Mouse (Mus musculus) heart, embryonic 14.5 days (tissue): ENCODE measurements around the gene Retreg1. TPM values are rescaled to one million over a fixed set of nuclear protein-coding genes. Genes with fewer than 3 reads are reported as not detected.
A peak's percentile ranks its signal among the peaks of the same experiment; 100 is the strongest.

Experiments used
- ATAC-seq: fragments of 200-750 bp; cut with Nextera tagmentation; 2 replicates; pipeline ENCODE4 v1.8.0; 2017; ENCODE audit warnings: low read depth, moderate TSS enrichment; ENCODE audit not compliant: insufficient number of reproducible peaks, insufficient read depth, low FRiP score
- H3K27ac ChIP-seq, 2 experiments: fragments of 200-500 bp in 1 of 2; fragments of 300-500 bp in 1 of 2; sonication (generic) in 1 of 2; replicated peaks in 1 of 2; 2 replicates each; pipeline ENCODE4 v1.5.1; 2012 to 2014; ENCODE audit warnings: low read depth in 2 of 2, low read length in 2 of 2, control low read depth in 1 of 2, mild to moderate bottlenecking in 1 of 2, mixed read lengths in 1 of 2; ENCODE audit not compliant: control insufficient read depth in 1 of 2, insufficient read depth in 1 of 2
- H3K27me3 ChIP-seq: fragments of 300-500 bp; sonication (generic); 2 replicates; pipeline ENCODE4 v1.6.1; 2014; ENCODE audit warnings: mild to moderate bottlenecking, low read length, control low read depth; ENCODE audit not compliant: control insufficient read depth, insufficient read depth
- H3K36me3 ChIP-seq: fragments of 300-500 bp; sonication (generic); 2 replicates; pipeline ENCODE4 v1.6.1; 2014; ENCODE audit warnings: mild to moderate bottlenecking, control low read depth, low read length, mixed read lengths; ENCODE audit not compliant: control insufficient read depth, insufficient read depth
- H3K4me1 ChIP-seq, 2 experiments: fragments of 200-500 bp in 1 of 2; fragments of 300-500 bp in 1 of 2; sonication (generic) in 1 of 2; 2 replicates each; pipeline ENCODE4 v1.6.1; 2012 to 2014; ENCODE audit warnings: low read length in 2 of 2, control low read depth in 1 of 2, mixed read lengths in 1 of 2; ENCODE audit not compliant: control insufficient read depth in 2 of 2, insufficient read depth in 2 of 2
- H3K4me2 ChIP-seq: fragments of 300-500 bp; sonication (generic); 2 replicates; pipeline ENCODE4 v1.6.1; 2014; ENCODE audit warnings: mild to moderate bottlenecking, low read length
- H3K4me3 ChIP-seq, 2 experiments: fragments of 200-500 bp in 1 of 2; fragments of 300-500 bp in 1 of 2; sonication (generic) in 1 of 2; 2 replicates each; pipeline ENCODE4 v1.5.1; 2012 to 2014; ENCODE audit warnings: low read length in 2 of 2, mild to moderate bottlenecking in 2 of 2, control low read depth in 1 of 2, low read depth in 1 of 2, moderate library complexity in 1 of 2; ENCODE audit not compliant: control insufficient read depth in 1 of 2, insufficient read depth in 1 of 2
- H3K9ac ChIP-seq: fragments of 300-500 bp; sonication (generic); 2 replicates; pipeline ENCODE4 v1.6.1; 2014; ENCODE audit warnings: mild to moderate bottlenecking, low read length
- H3K9me3 ChIP-seq: fragments of 300-500 bp; sonication (generic); 2 replicates; pipeline ENCODE4 v1.6.1; 2016; ENCODE audit warnings: low read length, control low read depth; ENCODE audit not compliant: control insufficient read depth
- WGBS: fragments of 180-500 bp; shearing (Covaris S2); extraction: QIAGEN DNeasy Blood & Tissue Kit; methylation state at CpG from one replicate; pipeline ENCODE4 v1.1.7; 2014; 5-methylcytosine and 5-hydroxymethylcytosine counted together
- polyA plus RNA-seq: library from polyadenylated mRNA; unstranded; fragments of >200 nt; fragmentation: Nextera tagmentation; extraction: Ambion mirVana; gene quantifications from 2 replicates; pipeline ENCODE4 v1.2.1, GENCODE M21; 2014

Gene Retreg1
- polyA plus RNA-seq, 1 experiment from 2014 or later: 76.8 TPM

DNA sequence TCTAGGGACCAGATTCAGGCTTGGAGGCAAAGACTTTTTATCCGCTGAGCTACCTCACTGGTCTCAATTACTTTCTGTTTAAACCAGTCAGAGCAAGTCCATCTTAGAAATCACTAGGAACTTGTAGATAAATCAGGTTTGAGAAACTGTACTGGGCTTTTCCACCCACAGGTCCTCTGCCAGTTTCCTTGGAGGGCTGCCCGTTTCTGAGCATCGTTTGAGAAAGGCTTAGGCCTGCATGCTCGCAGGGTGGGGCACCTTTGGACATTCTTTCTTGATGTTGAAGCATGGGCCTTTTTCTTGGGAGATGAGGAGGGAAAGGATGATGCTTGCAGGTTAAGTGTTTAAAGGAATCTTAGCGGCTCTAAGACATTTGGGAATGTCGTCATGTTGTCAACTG is 77.9 kb downstream of the Retreg1 start:
- no peak overlapping the region for H3K4me2 ChIP-seq
- H3K9me3 ChIP-seq: no peaks in the 10 kb centered on the region
- H3K27ac ChIP-seq: peak overlapping the region; percentile 79 to 85
- no peak overlapping the region for H3K4me3 ChIP-seq
- no peaks in the 10 kb centered on the region for H3K27me3 ChIP-seq
- 91% methylated on average over 6 of the region's 6 CpGs for whole genome bisulfite sequencing
- no peak overlapping the region for H3K9ac ChIP-seq
- no peak for ATAC-seq
- peaks cover 30 to 58% of the 10 kb centered on the region in 2 experiments for H3K4me1 ChIP-seq
- H3K36me3 ChIP-seq: no peaks in the 10 kb centered on the region

DNA sequence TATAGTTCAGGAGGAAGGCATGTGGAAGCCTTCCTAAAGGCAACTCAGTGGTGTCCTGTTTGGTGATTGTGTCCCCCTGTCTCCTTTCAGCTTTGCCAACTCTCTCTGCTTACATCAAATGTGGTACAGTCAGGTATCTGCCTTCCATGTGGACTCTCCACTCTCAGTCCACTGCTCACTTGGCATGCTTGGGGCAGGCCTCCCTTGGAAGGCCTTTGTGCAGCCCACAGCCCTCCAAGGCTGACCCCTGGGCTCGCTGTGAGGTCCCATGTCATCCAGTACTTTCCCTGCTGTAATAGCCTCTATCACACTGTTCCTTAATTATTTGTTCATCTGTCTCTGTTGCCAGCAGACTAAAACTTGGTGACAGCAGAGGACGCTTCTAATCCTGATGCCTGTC is 79.0 kb downstream of the Retreg1 start:
- H3K4me2 ChIP-seq: no peak overlapping the region
- H3K4me3 ChIP-seq: no peak overlapping the region
- peaks cover 25 to 48% of the 10 kb centered on the region in 2 experiments for H3K4me1 ChIP-seq
- no peak for ATAC-seq
- 72% methylated on average over 2 of the region's 2 CpGs for WGBS
- no peaks in the 10 kb centered on the region for H3K36me3 ChIP-seq
- no peaks in the 10 kb centered on the region for H3K9me3 ChIP-seq
- no peaks in the 10 kb centered on the region for H3K27me3 ChIP-seq
- 0 out of 2 replicates have a peak overlapping the region, but pooled peaks have one; percentile 21 for H3K9ac ChIP-seq
- 0 out of 4 replicates have a peak overlapping the region, but pooled peaks of 1 of the 2 experiments have one; percentile 5 for H3K27ac ChIP-seq

- peaks cover 22 to 44% of the 10 kb centered on the region in 2 experiments for H3K4me1 ChIP-seq
- H3K9ac ChIP-seq: no peak overlapping the region
- no peak overlapping the region for H3K4me2 ChIP-seq
- no peaks in the 10 kb centered on the region for H3K36me3 ChIP-seq
- 53% methylated on average over 8 of the region's 8 CpGs for WGBS
- ATAC-seq: no peak
- no peaks in the 10 kb centered on the region for H3K27me3 ChIP-seq
- no peaks in the 10 kb centered on the region for H3K9me3 ChIP-seq
- H3K4me3 ChIP-seq: no peak overlapping the region
- H3K27ac ChIP-seq: no peak overlapping the region
Observed at GRCm38 (mm10) chr15:25923916-25924315, 80.9 kb downstream of the Retreg1 start.

DNA sequence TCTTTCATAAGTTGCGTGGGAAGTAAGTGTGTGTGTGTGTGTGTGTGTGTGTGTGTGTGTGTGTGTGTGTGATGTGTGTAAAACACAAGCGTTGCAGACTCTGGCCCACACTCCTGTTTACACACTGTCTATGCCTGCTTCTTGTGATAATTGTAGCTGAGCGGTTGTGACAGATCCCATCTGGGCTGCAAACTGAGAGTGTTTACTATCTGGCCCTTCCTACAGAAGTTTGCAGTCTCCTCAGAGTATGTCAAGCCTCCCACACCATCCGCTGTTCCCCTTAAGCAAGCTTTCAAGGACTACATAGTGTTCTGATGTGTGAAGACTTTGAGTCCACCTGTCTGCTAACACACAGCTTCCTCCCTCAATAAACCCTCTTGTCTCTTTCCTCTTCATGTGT is 83.2 kb downstream of the Retreg1 start:
- 86% methylated on average over 4 of the region's 4 CpGs for WGBS
- Histone ChIP-seq H3K27me3 (no peaks in the 10 kb centered on the region), H3K27ac (no peak overlapping the region), H3K4me2 (no peak overlapping the region), H3K4me1 (peaks cover 25 to 40% of the 10 kb centered on the region in 2 experiments), H3K36me3 (no peaks in the 10 kb centered on the region), H3K4me3 (no peak overlapping the region), H3K9ac (no peak overlapping the region), H3K9me3 (no peaks in the 10 kb centered on the region)
- ATAC-seq: no peak

- Histone ChIP-seq H3K4me2 (no peak overlapping the region), H3K36me3 (no peaks in the 10 kb centered on the region), H3K27ac (no peak overlapping the region), H3K4me3 (no peak overlapping the region), H3K4me1 (peaks cover 22 to 39% of the 10 kb centered on the region in 2 experiments), H3K9ac (no peak overlapping the region), H3K27me3 (no peaks in the 10 kb centered on the region), H3K9me3 (no peaks in the 10 kb centered on the region)
- ATAC-seq: no peak
- 93% methylated on average over 14 of the region's 14 CpGs for WGBS
Observed at GRCm38 (mm10) chr15:25927106-25927505, 84.1 kb downstream of the Retreg1 start.

DNA sequence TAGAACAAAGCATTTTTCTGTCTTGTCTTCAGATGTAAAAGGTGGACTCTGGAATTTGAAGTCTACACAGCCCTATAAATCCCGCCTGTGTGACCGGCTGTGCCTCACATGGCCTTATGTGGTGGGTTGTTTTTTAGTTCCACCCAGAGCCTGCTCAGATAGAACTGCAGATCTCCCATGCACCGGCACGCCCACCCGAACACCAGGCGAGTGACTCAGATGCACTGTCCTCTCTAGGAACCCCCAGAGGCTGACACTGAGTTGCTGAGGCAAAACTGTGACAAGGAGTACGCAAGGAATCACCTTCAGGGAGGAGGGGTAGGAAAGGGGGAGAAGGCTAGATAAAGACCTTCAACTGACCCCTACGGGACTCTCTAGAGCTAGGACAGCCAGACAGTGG is 85.0 kb downstream of the Retreg1 start:
- no peak for ATAC-seq

DNA sequence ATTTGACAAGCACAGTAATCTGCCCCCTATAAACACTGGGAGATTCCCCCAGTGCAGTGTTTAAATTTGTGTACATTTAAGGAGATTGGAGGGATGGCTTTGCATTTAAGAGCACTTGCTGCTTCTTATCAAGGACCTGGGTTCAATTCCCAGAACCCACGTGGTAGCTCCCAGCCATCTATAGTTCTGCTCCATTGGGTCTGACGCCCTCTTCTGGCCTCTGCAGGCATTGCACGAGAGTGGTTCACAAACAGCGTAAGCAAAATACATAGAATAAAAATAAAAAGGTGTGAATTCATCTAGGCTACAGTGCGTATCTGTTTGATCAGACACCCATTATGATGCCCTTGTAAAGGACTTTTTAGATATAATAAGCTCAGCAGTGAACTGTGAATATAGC is 85.9 kb downstream of the Retreg1 start:
- H3K27me3 ChIP-seq: no peaks in the 10 kb centered on the region
- 66% methylated on average over 5 of the region's 5 CpGs for WGBS
- ATAC-seq: no peak
- H3K36me3 ChIP-seq: no peaks in the 10 kb centered on the region
- peak overlapping the region in 1 of 2 experiments; percentile 39; a peak in 1 of 4 replicates for H3K27ac ChIP-seq
- no peak overlapping the region for H3K4me2 ChIP-seq
- H3K4me3 ChIP-seq: no peak overlapping the region
- H3K9me3 ChIP-seq: no peaks in the 10 kb centered on the region
- no peak overlapping the region for H3K9ac ChIP-seq
- peaks cover 35 to 47% of the 10 kb centered on the region in 2 experiments for H3K4me1 ChIP-seq

More for the DNA sequence above, 85.0 kb downstream of the Retreg1 start:
- no peaks in the 10 kb centered on the region for H3K36me3 ChIP-seq
- H3K27me3 ChIP-seq: no peaks in the 10 kb centered on the region
- H3K4me2 ChIP-seq: no peak overlapping the region
- H3K9ac ChIP-seq: no peak overlapping the region
- H3K4me1 ChIP-seq: peaks cover 29 to 44% of the 10 kb centered on the region in 2 experiments
- no peak overlapping the region for H3K27ac ChIP-seq
- 80% methylated on average over 8 of the region's 8 CpGs for WGBS
- H3K4me3 ChIP-seq: no peak overlapping the region
- H3K9me3 ChIP-seq: no peaks in the 10 kb centered on the region

- H3K4me1 ChIP-seq: peaks cover 35 to 45% of the 10 kb centered on the region in 2 experiments
- H3K4me3 ChIP-seq: no peak overlapping the region
- ATAC-seq: no peak
- peak overlapping the region; percentile 5; the same call in 1 of the 2 replicates for H3K4me2 ChIP-seq
- 0 out of 2 replicates have a peak overlapping the region, but pooled peaks have one; percentile 46 for H3K9ac ChIP-seq
- H3K27ac ChIP-seq: peak overlapping the region; percentile 39 to 47
- H3K27me3 ChIP-seq: no peaks in the 10 kb centered on the region
- no peaks in the 10 kb centered on the region for H3K36me3 ChIP-seq
- no peaks in the 10 kb centered on the region for H3K9me3 ChIP-seq
- 23% methylated on average over 11 of the region's 11 CpGs for WGBS
Observed at GRCm38 (mm10) chr15:25929518-25929917, 86.5 kb downstream of the Retreg1 start.
